Mouse (Mus musculus): Measurements from ENCODE around the gene Hbs1l. TPM values are rescaled to one million over a fixed set of nuclear protein-coding genes. Genes with fewer than 3 reads are reported as not detected.

The Hbs1l gene
- total and polyA plus RNA-seq, 2 experiments from 2014 or later, result 46.5 to 51.0 TPM

- Histone ChIP-seq H3K4me1 (ENCODE audit: control insufficient read depth, insufficient read depth) (no peaks in the 10 kb centered on the region), H3K27ac (ENCODE audit: low read depth) (no peak overlapping the region), H3K9me3 (replicated peaks; ENCODE audit: control insufficient read depth, low read length) (no peaks in the 10 kb centered on the region), H3K27me3 (ENCODE audit: control insufficient read depth, insufficient read depth, low read length) (no peaks in the 10 kb centered on the region), H3K4me3 (ENCODE audit: low read depth, low read length) (no peak overlapping the region), H3K4me2 (ENCODE audit: low read depth, low read length) (no peak overlapping the region), H3K36me3 (replicated peaks; ENCODE audit: control insufficient read depth, insufficient read depth, low read length) (no peaks in the 10 kb centered on the region), H3K9ac (replicated peaks; ENCODE audit: low read depth, low read length) (no peak overlapping the region)
- TF ChIP-seq CTCF (IDR thresholded peaks at IDR 0.05; ENCODE audit: low read depth) (no peak), EP300 (IDR thresholded peaks at IDR 0.05; ENCODE audit: low read depth) (no peak)
- DNase-seq (ENCODE audit: low spot score), result no peak
- ATAC-seq (ENCODE audit: insufficient read depth, low read depth), result no peak
- 66% methylated on average over 5 of the region's 5 CpGs for WGBS
These were observed 38.5 kb upstream of the Hbs1l start for GRCm38 (mm10) chr10:21257244-21257643.

GRCm38 (mm10) chr10:21259649-21260048 is 36.1 kb upstream of the Hbs1l start:
- no peaks in the 10 kb centered on the region for H3K27me3 ChIP-seq (ENCODE audit: control insufficient read depth, insufficient read depth, low read length)
- no peaks in the 10 kb centered on the region for H3K9me3 ChIP-seq (replicated peaks; ENCODE audit: control insufficient read depth, low read length)
- no peak for TF ChIP-seq CTCF (IDR thresholded peaks at IDR 0.05; ENCODE audit: low read depth)
- no peak for TF ChIP-seq EP300 (IDR thresholded peaks at IDR 0.05; ENCODE audit: low read depth)
- no peaks in the 10 kb centered on the region for H3K36me3 ChIP-seq (replicated peaks; ENCODE audit: control insufficient read depth, insufficient read depth, low read length)
- H3K9ac ChIP-seq (replicated peaks; ENCODE audit: low read depth, low read length), result no peak overlapping the region
- H3K27ac ChIP-seq (ENCODE audit: low read depth), result no peak overlapping the region
- no peak overlapping the region for H3K4me3 ChIP-seq (ENCODE audit: low read depth, low read length)
- 45% methylated on average over 2 of the region's 2 CpGs for WGBS
- H3K4me1 ChIP-seq (ENCODE audit: control insufficient read depth, insufficient read depth), result no peaks in the 10 kb centered on the region
- ATAC-seq (ENCODE audit: insufficient read depth, low read depth) (no peak), DNase-seq (ENCODE audit: low spot score) (no peak)
- no peak overlapping the region for H3K4me2 ChIP-seq (ENCODE audit: low read depth, low read length)

- Histone ChIP-seq H3K4me3 (ENCODE audit: low read depth, low read length) (no peak overlapping the region), H3K27ac (ENCODE audit: low read depth) (no peak overlapping the region), H3K4me1 (ENCODE audit: control insufficient read depth, insufficient read depth) (no peaks in the 10 kb centered on the region), H3K9me3 (replicated peaks; ENCODE audit: control insufficient read depth, low read length) (no peaks in the 10 kb centered on the region), H3K9ac (replicated peaks; ENCODE audit: low read depth, low read length) (no peak overlapping the region), H3K4me2 (ENCODE audit: low read depth, low read length) (no peak overlapping the region), H3K27me3 (ENCODE audit: control insufficient read depth, insufficient read depth, low read length) (no peaks in the 10 kb centered on the region), H3K36me3 (replicated peaks; ENCODE audit: control insufficient read depth, insufficient read depth, low read length) (no peaks in the 10 kb centered on the region)
- 56% methylated on average over 11 of the region's 11 CpGs for WGBS
- TF ChIP-seq EP300 (IDR thresholded peaks at IDR 0.05; ENCODE audit: low read depth), result no peak
- no peak for TF ChIP-seq CTCF (IDR thresholded peaks at IDR 0.05; ENCODE audit: low read depth)
- no peak for ATAC-seq (ENCODE audit: insufficient read depth, low read depth)
- DNase-seq (ENCODE audit: low spot score), result no peak
These were observed 30.6 kb upstream of the Hbs1l start for GRCm38 (mm10) chr10:21265188-21265587.

GRCm38 (mm10) chr10:21267452-21267851 is 28.3 kb upstream of the Hbs1l start:
- DNase-seq (ENCODE audit: low spot score) (no peak), ATAC-seq (ENCODE audit: insufficient read depth, low read depth) (no peak)
- no peaks in the 10 kb centered on the region for H3K36me3 ChIP-seq (replicated peaks; ENCODE audit: control insufficient read depth, insufficient read depth, low read length)
- 69% methylated on average over 2 of the region's 2 CpGs for WGBS
- H3K4me2 ChIP-seq (ENCODE audit: low read depth, low read length), result no peak overlapping the region
- H3K4me3 ChIP-seq (ENCODE audit: low read depth, low read length), result no peak overlapping the region
- TF ChIP-seq CTCF (IDR thresholded peaks at IDR 0.05; ENCODE audit: low read depth) (no peak), EP300 (IDR thresholded peaks at IDR 0.05; ENCODE audit: low read depth) (no peak)
- H3K4me1 ChIP-seq (ENCODE audit: control insufficient read depth, insufficient read depth), result no peaks in the 10 kb centered on the region
- no peaks in the 10 kb centered on the region for H3K27me3 ChIP-seq (ENCODE audit: control insufficient read depth, insufficient read depth, low read length)
- no peak overlapping the region for H3K9ac ChIP-seq (replicated peaks; ENCODE audit: low read depth, low read length)
- H3K9me3 ChIP-seq (replicated peaks; ENCODE audit: control insufficient read depth, low read length), result no peaks in the 10 kb centered on the region
- no peak overlapping the region for H3K27ac ChIP-seq (ENCODE audit: low read depth)

GRCm38 (mm10) chr10:21268786-21269410 is 26.9 kb upstream of the Hbs1l start:
- no peak for DNase-seq (ENCODE audit: low spot score)
- no peak overlapping the region for H3K27ac ChIP-seq (ENCODE audit: low read depth)
- no peaks in the 10 kb centered on the region for H3K4me1 ChIP-seq (ENCODE audit: control insufficient read depth, insufficient read depth)
- H3K27me3 ChIP-seq (ENCODE audit: control insufficient read depth, insufficient read depth, low read length), result no peaks in the 10 kb centered on the region
- TF ChIP-seq CTCF (IDR thresholded peaks at IDR 0.05; ENCODE audit: low read depth) (no peak), EP300 (IDR thresholded peaks at IDR 0.05; ENCODE audit: low read depth) (no peak)
- ATAC-seq (ENCODE audit: insufficient read depth, low read depth), result no peak
- no peak overlapping the region for H3K9ac ChIP-seq (replicated peaks; ENCODE audit: low read depth, low read length)
- no peaks in the 10 kb centered on the region for H3K9me3 ChIP-seq (replicated peaks; ENCODE audit: control insufficient read depth, low read length)
- no peak overlapping the region for H3K4me2 ChIP-seq (ENCODE audit: low read depth, low read length)
- H3K4me3 ChIP-seq (ENCODE audit: low read depth, low read length), result no peak overlapping the region
- WGBS, result 45% methylated on average over 6 of the region's 6 CpGs
- H3K36me3 ChIP-seq (replicated peaks; ENCODE audit: control insufficient read depth, insufficient read depth, low read length), result no peaks in the 10 kb centered on the region

- DNase-seq (ENCODE audit: low spot score) (no peak), ATAC-seq (ENCODE audit: insufficient read depth, low read depth) (no peak)
- no peak overlapping the region for H3K4me3 ChIP-seq (ENCODE audit: low read depth, low read length)
- 68% methylated on average over 2 of the region's 2 CpGs for WGBS
- H3K9me3 ChIP-seq (replicated peaks; ENCODE audit: control insufficient read depth, low read length), result no peaks in the 10 kb centered on the region
- H3K27ac ChIP-seq (ENCODE audit: low read depth), result no peak overlapping the region
- no peak for TF ChIP-seq CTCF (IDR thresholded peaks at IDR 0.05; ENCODE audit: low read depth)
- TF ChIP-seq EP300 (IDR thresholded peaks at IDR 0.05; ENCODE audit: low read depth), result no peak
- H3K27me3 ChIP-seq (ENCODE audit: control insufficient read depth, insufficient read depth, low read length), result no peaks in the 10 kb centered on the region
- H3K4me1 ChIP-seq (ENCODE audit: control insufficient read depth, insufficient read depth), result no peaks in the 10 kb centered on the region
- H3K9ac ChIP-seq (replicated peaks; ENCODE audit: low read depth, low read length), result no peak overlapping the region
- no peaks in the 10 kb centered on the region for H3K36me3 ChIP-seq (replicated peaks; ENCODE audit: control insufficient read depth, insufficient read depth, low read length)
- no peak overlapping the region for H3K4me2 ChIP-seq (ENCODE audit: low read depth, low read length)
These were observed 25.9 kb upstream of the Hbs1l start for GRCm38 (mm10) chr10:21269920-21270319.
